Mouse (Mus musculus) ES-Bruce4 (cell line): ENCODE results near the gene Slc20a1. TPM values are rescaled to one million over a fixed set of nuclear protein-coding genes. Genes with fewer than 3 reads are reported as not detected.

ENCODE experiments used
- H3K27ac ChIP-seq: 2 replicates; pipeline ENCODE4 v1.5.1; 2012; ENCODE audit warnings: low read length, inconsistent platforms; ENCODE audit not compliant: insufficient read depth
- H3K27me3 ChIP-seq: 2 replicates; pipeline ENCODE4 v1.6.1; 2012; ENCODE audit warnings: mild to moderate bottlenecking, low read length, inconsistent platforms; ENCODE audit not compliant: control insufficient read depth, poor library complexity, insufficient read depth, severe bottlenecking
- H3K36me3 ChIP-seq: 2 replicates; pipeline ENCODE4 v1.6.1; 2012; ENCODE audit warnings: inconsistent platforms, mild to moderate bottlenecking, low read length, moderate library complexity; ENCODE audit not compliant: control insufficient read depth, poor library complexity, insufficient read depth, severe bottlenecking
- H3K4me1 ChIP-seq: one replicate; pipeline ENCODE4 v1.8.1; 2011; ENCODE audit warnings: low read length; ENCODE audit not compliant: control insufficient read depth, insufficient read depth
- H3K4me3 ChIP-seq: 2 replicates; pipeline ENCODE4 v1.5.1; 2011; ENCODE audit warnings: low read depth, mild to moderate bottlenecking, low read length
- H3K9ac ChIP-seq: 2 replicates; pipeline ENCODE4 v1.6.1; 2012; ENCODE audit warnings: low read depth, mild to moderate bottlenecking, inconsistent platforms; ENCODE audit not compliant: poor library complexity, severe bottlenecking
- H3K9me3 ChIP-seq: replicated peaks from 2 replicates; pipeline ENCODE4 v1.6.1; 2012; ENCODE audit warnings: mild to moderate bottlenecking, low read length, inconsistent platforms; ENCODE audit not compliant: control insufficient read depth, poor library complexity, insufficient read depth, severe bottlenecking
- CTCF ChIP-seq: IDR thresholded peaks from one replicate; pipeline ENCODE4 v1.8.1; 2011; ENCODE audit warnings: low read depth, low read length
- EP300 ChIP-seq: IDR thresholded peaks from 2 replicates; pipeline ENCODE4 v1.6.1; 2011; ENCODE audit warnings: low read depth, low read length; ENCODE audit not compliant: insufficient read depth
- POLR2A ChIP-seq: IDR thresholded peaks from one replicate; pipeline ENCODE4 v1.8.1; 2011; ENCODE audit warnings: low read length; ENCODE audit not compliant: insufficient read depth
- polyA plus RNA-seq: library from polyadenylated mRNA; stranded (reverse); fragments of >200 nt; gene quantifications from 2 replicates; pipeline ENCODE4 v1.2.4, GENCODE M21; 2011; ENCODE audit warnings: low read depth; ENCODE audit not compliant: missing spikeins, insufficient read depth, insufficient read length

The Slc20a1 gene
- polyA plus RNA-seq, 1 experiment, result 224 TPM

GRCm38 (mm10) chr2:129258475-129259211 is 60.1 kb downstream of the Slc20a1 start:
- Histone ChIP-seq H3K9me3 (no peaks in the 10 kb centered on the region), H3K36me3 (no peaks in the 10 kb centered on the region), H3K9ac (no peak overlapping the region), H3K27ac (no peak overlapping the region), H3K27me3 (no peaks in the 10 kb centered on the region), H3K4me3 (no peak overlapping the region), H3K4me1 (peaks cover 4% of the 10 kb centered on the region)
- TF ChIP-seq CTCF (no peak), POLR2A (no peak), EP300 (no peak)

GRCm38 (mm10) chr2:129260646-129261045 is 62.1 kb downstream of the Slc20a1 start:
- TF ChIP-seq EP300 (no peak), CTCF (no peak), POLR2A (no peak)
- H3K9ac ChIP-seq, result no peak overlapping the region
- H3K4me1 ChIP-seq, result peaks cover 4% of the 10 kb centered on the region
- no peaks in the 10 kb centered on the region for H3K27me3 ChIP-seq
- no peak overlapping the region for H3K4me3 ChIP-seq
- no peaks in the 10 kb centered on the region for H3K36me3 ChIP-seq
- H3K9me3 ChIP-seq, result no peaks in the 10 kb centered on the region
- H3K27ac ChIP-seq, result no peak overlapping the region

Other genes starting within 250 kb of the Slc20a1 start
- 10.8 and 12.7 TPM in 2 replicates for gene Zc3h6, start 231.4 kb upstream of the Slc20a1 start, polyA plus RNA-seq
- gene Gm10762, start 231.0 kb upstream of the Slc20a1 start, polyA plus RNA-seq, result 0.72 and 1.8 TPM in 2 replicates
- gene Vinac1, start 150.6 kb upstream of the Slc20a1 start, polyA plus RNA-seq, result 0.15 TPM in 1 of 2 replicates, not detected in the other
- gene Ttl, start 132.8 kb upstream of the Slc20a1 start, polyA plus RNA-seq, result 5.8 and 8.2 TPM in 2 replicates
- gene Polr1b, start 97.8 kb upstream of the Slc20a1 start, polyA plus RNA-seq, result 57.1 and 64.2 TPM in 2 replicates
- 43.8 and 46.5 TPM in 2 replicates for gene Chchd5, start 69.1 kb upstream of the Slc20a1 start, polyA plus RNA-seq
- 53.1 and 58.1 TPM in 2 replicates for gene Ckap2l, start 98.4 kb downstream of the Slc20a1 start, polyA plus RNA-seq
- not detected in 2 replicates for gene Il1a, start 111.2 kb downstream of the Slc20a1 start, polyA plus RNA-seq
- not detected in 2 replicates for gene Il1b, start 172.4 kb downstream of the Slc20a1 start, polyA plus RNA-seq